Mouse (Mus musculus) cortical plate, adult 2 months (tissue): Measurements from ENCODE around the gene Sctr. TPM values are rescaled to one million over a fixed set of nuclear protein-coding genes. Genes with fewer than 3 reads are reported as not detected.

Source experiments
- H3K27ac ChIP-seq: fragments of 200-500 bp; 2 replicates; pipeline ENCODE4 v1.5.1; 2012; ENCODE audit warnings: low read length, control low read depth, inconsistent platforms; ENCODE audit not compliant: insufficient read depth
- H3K4me1 ChIP-seq: fragments of 200-500 bp; 2 replicates; pipeline ENCODE4 v1.6.1; 2011; ENCODE audit warnings: low read length; ENCODE audit not compliant: control insufficient read depth, insufficient read depth
- H3K4me3 ChIP-seq: fragments of 200-500 bp; 2 replicates; pipeline ENCODE4 v1.5.1; 2011; ENCODE audit warnings: mild to moderate bottlenecking, low read length, control low read depth; ENCODE audit not compliant: insufficient read depth
- CTCF ChIP-seq: fragments of 200-500 bp; IDR thresholded peaks from 2 replicates; pipeline ENCODE4 v1.5.1; 2011; ENCODE audit warnings: mild to moderate bottlenecking, control low read depth, low read length; ENCODE audit not compliant: insufficient read depth; ENCODE audit errors: extremely low read depth
- POLR2A ChIP-seq: fragments of 200-500 bp; IDR thresholded peaks from 2 replicates; pipeline ENCODE4 v1.6.1; 2011; ENCODE audit warnings: mild to moderate bottlenecking, low read length, control low read depth; ENCODE audit not compliant: insufficient read depth; ENCODE audit errors: extremely low read depth
- polyA plus RNA-seq: library from polyadenylated mRNA; depleted of rRNA; stranded (reverse); fragments of >200 nt; gene quantifications from 2 replicates; pipeline ENCODE4 v1.2.3, GENCODE M21; 2012

Gene Sctr
- polyA plus RNA-seq, 1 experiment = 0.73 TPM

DNA sequence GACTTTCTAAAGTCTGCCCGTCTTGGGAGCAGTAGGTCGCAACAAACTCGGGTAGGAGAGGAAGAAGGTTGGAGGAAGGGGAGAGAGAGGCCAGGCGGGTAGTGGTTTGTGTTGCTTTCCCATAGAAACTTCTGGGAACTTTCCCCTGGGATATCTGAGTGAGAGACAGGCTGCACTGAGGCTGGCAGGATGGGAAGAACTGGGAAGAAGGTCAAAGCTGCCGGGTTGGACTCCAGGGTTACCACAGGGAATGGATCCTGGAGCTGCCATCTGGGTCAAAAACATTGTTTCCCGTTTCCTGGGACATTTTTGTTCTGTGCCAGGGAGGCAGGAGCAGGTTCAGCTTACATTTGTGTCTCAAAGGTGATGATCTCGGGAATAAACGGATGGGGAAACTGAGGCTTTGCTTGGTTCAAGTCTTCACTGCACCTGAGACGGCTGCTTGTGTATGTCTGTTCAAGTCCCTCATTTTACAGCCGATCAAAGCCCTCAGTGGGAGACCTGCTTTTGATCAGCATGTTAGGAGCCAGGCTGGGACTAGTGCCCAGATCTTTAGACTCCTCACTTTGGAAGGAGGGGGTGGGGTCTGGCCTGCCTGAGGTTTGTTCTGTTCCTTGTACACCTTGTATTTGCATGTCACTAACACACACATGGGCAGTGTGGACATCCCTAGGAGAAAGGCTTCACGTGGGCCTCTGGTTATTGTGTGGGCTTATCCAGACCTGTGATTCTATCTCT, 1.3 kb downstream of the Sctr start:
- Histone ChIP-seq H3K27ac (no peak overlapping the region), H3K4me3 (no peak overlapping the region), H3K4me1 (peaks cover 1% of the 10 kb centered on the region; the same call in 1 of the 2 replicates)
- TF ChIP-seq POLR2A = no peak
- no peak for TF ChIP-seq CTCF

DNA sequence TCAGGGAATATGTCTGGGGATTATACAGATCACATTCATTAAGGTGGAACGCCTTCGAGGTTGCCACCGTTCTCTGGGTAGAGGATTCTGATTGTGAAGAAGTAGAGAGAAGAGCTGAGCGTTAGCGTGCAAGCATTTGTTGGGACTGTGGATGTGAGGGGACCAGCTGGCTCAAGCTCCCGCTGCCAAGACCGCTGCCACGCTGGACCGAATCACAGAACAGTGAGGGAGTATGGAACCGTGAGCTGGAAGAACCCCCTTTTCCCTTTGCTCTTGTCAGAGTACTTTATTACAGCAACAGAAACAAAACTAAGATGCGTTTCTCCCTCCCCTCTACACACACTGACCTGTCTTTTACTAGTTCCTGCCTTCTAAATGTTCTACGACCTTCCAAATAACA, 5.9 kb downstream of the Sctr start:
- TF ChIP-seq CTCF (no peak), POLR2A (no peak)
- Histone ChIP-seq H3K4me1 (no peaks in the 10 kb centered on the region), H3K27ac (no peak overlapping the region), H3K4me3 (no peak overlapping the region)

- no peak for TF ChIP-seq POLR2A
- peak; percentile 57 for TF ChIP-seq CTCF
- H3K27ac ChIP-seq = no peak overlapping the region
- no peak overlapping the region for H3K4me3 ChIP-seq
- no peaks in the 10 kb centered on the region for H3K4me1 ChIP-seq
Measured at GRCm38 (mm10) chr1:120013111-120013510, 6.4 kb downstream of the Sctr start.

- peak; percentile 27; the same call in 1 of the 2 replicates for TF ChIP-seq CTCF
- no peak for TF ChIP-seq POLR2A
- H3K4me3 ChIP-seq = no peak overlapping the region
- no peaks in the 10 kb centered on the region for H3K4me1 ChIP-seq
- no peak overlapping the region for H3K27ac ChIP-seq
Measured at GRCm38 (mm10) chr1:120016240-120016639, 9.5 kb downstream of the Sctr start.

DNA sequence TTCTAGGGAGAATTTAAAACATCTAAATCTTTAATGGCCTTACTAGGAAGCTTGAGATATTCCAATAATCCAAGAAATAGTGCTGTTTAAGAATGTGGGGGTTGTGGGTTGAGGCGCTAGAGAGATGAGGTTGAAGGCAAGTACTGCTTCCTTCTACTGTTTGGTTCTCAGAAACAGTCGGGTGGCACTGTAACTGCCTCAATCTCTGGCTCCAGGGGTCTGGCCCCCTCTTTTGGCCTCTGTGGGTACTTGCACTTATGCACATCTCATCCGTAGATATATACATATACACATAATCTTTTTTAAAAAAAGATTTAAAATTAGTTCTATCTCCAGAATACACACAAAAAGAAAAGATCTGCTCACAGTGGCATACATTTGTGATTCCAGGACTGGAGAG, 12.2 kb downstream of the Sctr start:
- TF ChIP-seq POLR2A = no peak

DNA sequence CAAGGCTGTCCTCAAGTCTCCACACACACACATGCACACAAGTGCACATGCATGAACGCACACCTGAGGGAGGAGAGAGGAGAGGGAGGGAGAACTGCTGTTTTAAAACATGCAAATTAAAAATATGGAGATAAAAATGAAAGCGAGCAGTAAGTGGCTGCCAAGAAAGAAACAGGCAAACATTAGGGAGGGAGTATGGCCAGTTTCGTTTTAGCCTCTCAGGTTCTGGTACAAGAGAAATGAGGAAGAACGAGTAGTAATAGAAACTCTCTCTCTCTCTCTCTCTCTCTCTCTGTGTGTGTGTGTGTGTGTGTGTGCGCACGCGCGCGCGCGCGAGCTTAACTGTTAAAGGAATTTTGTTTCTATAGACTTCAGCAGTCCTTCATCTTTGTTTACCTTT, 12.7 kb downstream of the Sctr start:
- Histone ChIP-seq H3K4me3 (no peak overlapping the region), H3K4me1 (no peaks in the 10 kb centered on the region), H3K27ac (no peak overlapping the region)
- TF ChIP-seq CTCF (no peak), POLR2A (no peak)

More for the DNA sequence above, 12.2 kb downstream of the Sctr start:
- Histone ChIP-seq H3K4me1 (no peaks in the 10 kb centered on the region), H3K4me3 (no peak overlapping the region), H3K27ac (no peak overlapping the region)

DNA sequence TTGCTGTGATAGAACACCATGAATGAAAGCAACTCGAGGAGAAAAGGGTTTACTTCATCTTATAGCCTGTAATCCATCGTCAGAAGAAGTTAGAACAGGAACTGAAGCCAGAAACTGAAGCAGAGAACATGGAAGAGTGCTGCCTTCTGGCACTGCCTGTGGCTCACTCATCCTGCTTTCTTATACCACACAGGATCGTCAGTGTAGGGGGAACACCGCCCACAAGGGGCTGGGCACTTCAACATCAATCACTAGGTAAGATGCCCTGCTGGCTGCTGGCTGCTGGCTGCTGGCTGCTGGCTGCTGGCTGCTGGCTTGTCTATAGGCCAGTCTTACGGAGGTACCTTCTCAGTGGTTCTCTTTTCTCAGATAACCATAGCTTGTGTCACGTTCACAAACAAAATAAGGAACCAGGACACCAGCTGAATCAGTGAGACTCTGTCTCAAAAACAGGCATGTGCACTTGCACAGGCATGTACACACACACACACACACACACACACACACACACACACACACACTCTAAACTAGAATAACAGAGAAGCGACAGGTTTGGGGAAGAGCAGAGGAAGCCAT, 13.7 kb downstream of the Sctr start:
- Histone ChIP-seq H3K4me1 (no peaks in the 10 kb centered on the region), H3K4me3 (no peak overlapping the region), H3K27ac (no peak overlapping the region)
- TF ChIP-seq CTCF (no peak), POLR2A (no peak)

DNA sequence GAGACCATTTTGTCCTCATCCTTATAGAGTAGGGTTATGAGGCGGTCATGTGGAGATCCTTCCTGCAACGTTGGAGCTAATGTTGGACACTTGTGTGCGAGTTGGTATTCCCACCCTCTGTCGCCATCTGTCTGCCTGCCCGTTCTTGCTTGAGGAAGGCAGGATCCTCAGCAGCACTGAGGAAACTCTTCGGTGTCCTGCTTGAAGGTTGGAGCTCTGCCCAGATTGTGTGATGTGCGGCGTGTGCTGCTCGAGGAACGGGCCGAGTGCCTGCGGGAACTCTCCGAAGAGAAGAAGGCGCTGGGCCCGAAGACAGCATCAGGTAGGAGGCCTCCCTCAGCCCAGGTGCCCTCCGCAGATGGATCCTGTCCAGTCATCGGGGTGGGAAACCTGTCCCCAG, 15.3 kb downstream of the Sctr start:
- Histone ChIP-seq H3K27ac (no peak overlapping the region), H3K4me1 (no peaks in the 10 kb centered on the region), H3K4me3 (no peak overlapping the region)
- TF ChIP-seq POLR2A (no peak), CTCF (no peak)

GRCm38 (mm10) chr1:120024331-120025049, 17.8 kb downstream of the Sctr start:
- no peak overlapping the region for H3K27ac ChIP-seq
- H3K4me1 ChIP-seq = no peaks in the 10 kb centered on the region
- no peak overlapping the region for H3K4me3 ChIP-seq
- no peak for TF ChIP-seq POLR2A
- no peak for TF ChIP-seq CTCF

DNA sequence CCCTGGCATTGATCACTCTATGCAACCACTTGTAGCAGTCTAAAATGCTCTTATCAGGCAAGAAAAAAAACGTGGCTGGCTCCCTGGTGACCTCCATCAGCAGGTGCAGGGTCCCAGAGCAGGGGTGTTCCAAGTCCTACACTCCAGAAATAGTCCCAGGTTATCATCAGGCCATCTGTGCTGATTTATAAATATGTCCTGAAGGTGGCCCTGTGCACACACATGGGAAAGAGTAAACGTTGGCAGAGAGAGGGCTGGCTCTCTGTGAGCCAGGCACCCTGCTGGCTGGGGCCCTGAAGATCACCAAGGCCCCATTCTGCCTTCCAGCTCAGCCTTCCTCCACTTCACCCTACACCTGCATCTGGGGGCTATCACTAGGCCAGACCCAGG, 18.4 kb downstream of the Sctr start:
- no peak overlapping the region for H3K27ac ChIP-seq
- no peak for TF ChIP-seq POLR2A
- TF ChIP-seq CTCF = no peak
- no peak overlapping the region for H3K4me3 ChIP-seq
- H3K4me1 ChIP-seq = no peaks in the 10 kb centered on the region
